Mouse (Mus musculus) splenic B cell, adult 2 months (primary cell): ENCODE measurements around the gene 2010300C02Rik.

ENCODE experiments used
- DNase-seq: peaks from one replicate; pipeline ENCODE4 v3.0.0-alpha.2; 2011; ENCODE audit warnings: low read depth, low spot score
- H3K27me3 ChIP-seq: 2 replicates; pipeline ENCODE4 v1.6.1; 2012; ENCODE audit warnings: mild to moderate bottlenecking, low read length, moderate library complexity, mixed read lengths; ENCODE audit not compliant: control insufficient read depth, poor library complexity, insufficient read depth, severe bottlenecking
- H3K36me3 ChIP-seq: 2 replicates; pipeline ENCODE4 v1.6.1; 2012; ENCODE audit warnings: mild to moderate bottlenecking, low read length, moderate library complexity, mixed read lengths; ENCODE audit not compliant: control insufficient read depth, poor library complexity, insufficient read depth, severe bottlenecking

The 2010300C02Rik gene

GRCm38 (mm10) chr1:37566754-37567153 is 153.1 kb downstream of the 2010300C02Rik start:
- Histone ChIP-seq H3K27me3 (no peaks in the 10 kb centered on the region), H3K36me3 (no peaks in the 10 kb centered on the region)
- no peak for DNase-seq

GRCm38 (mm10) chr1:37566344-37566743 is 153.5 kb downstream of the 2010300C02Rik start:
- no peaks in the 10 kb centered on the region for H3K36me3 ChIP-seq
- no peaks in the 10 kb centered on the region for H3K27me3 ChIP-seq
- DNase-seq: peak; percentile 52

GRCm38 (mm10) chr1:37565396-37565795 is 154.5 kb downstream of the 2010300C02Rik start:
- Histone ChIP-seq H3K27me3 (no peaks in the 10 kb centered on the region), H3K36me3 (no peaks in the 10 kb centered on the region)
- DNase-seq: no peak

GRCm38 (mm10) chr1:37561955-37562354 is 157.9 kb downstream of the 2010300C02Rik start:
- H3K36me3 ChIP-seq: no peaks in the 10 kb centered on the region
- peak; percentile 59 for DNase-seq
- H3K27me3 ChIP-seq: no peaks in the 10 kb centered on the region
